Mouse (Mus musculus) midbrain, embryonic 14.5 days (tissue): ENCODE measurements around the gene Siah1a. TPM values are rescaled to one million over a fixed set of nuclear protein-coding genes. Genes with fewer than 3 reads are reported as not detected.

Source experiments
- ATAC-seq: fragments of 200-750 bp; cut with Nextera tagmentation; 2 replicates; pipeline ENCODE4 v1.8.0; 2017; ENCODE audit warnings: moderate number of reproducible peaks, moderate library complexity; ENCODE audit not compliant: low FRiP score, low TSS enrichment
- DNase-seq: peaks from one replicate; pipeline ENCODE4 v3.0.0-alpha.2; 2015
- H3K27ac ChIP-seq: fragments of 300-500 bp; sonication (generic); replicated peaks from 2 replicates; pipeline ENCODE4 v1.5.1; 2014; ENCODE audit warnings: mild to moderate bottlenecking, low read depth, low read length, moderate library complexity
- H3K27me3 ChIP-seq: fragments of 300-500 bp; sonication (generic); 2 replicates; pipeline ENCODE4 v1.6.1; 2014; ENCODE audit warnings: low read length, control low read depth, mixed read lengths; ENCODE audit not compliant: control insufficient read depth, insufficient read depth
- H3K36me3 ChIP-seq: fragments of 300-500 bp; sonication (generic); 2 replicates; pipeline ENCODE4 v1.6.1; 2014; ENCODE audit warnings: low read length, control low read depth; ENCODE audit not compliant: control insufficient read depth, insufficient read depth
- H3K4me1 ChIP-seq: fragments of 300-500 bp; sonication (generic); 2 replicates; pipeline ENCODE4 v1.6.1; 2014; ENCODE audit warnings: mild to moderate bottlenecking, antibody characterized with exemption, low read length, control low read depth; ENCODE audit not compliant: control insufficient read depth, insufficient read depth
- H3K4me2 ChIP-seq: fragments of 300-500 bp; sonication (generic); 2 replicates; pipeline ENCODE4 v1.6.1; 2014; ENCODE audit warnings: mild to moderate bottlenecking, low read length, moderate library complexity
- H3K4me3 ChIP-seq: fragments of 300-500 bp; sonication (generic); replicated peaks from 2 replicates; pipeline ENCODE4 v1.5.1; 2014; ENCODE audit warnings: low read depth, low read length
- H3K9ac ChIP-seq: fragments of 300-500 bp; sonication (generic); replicated peaks from 2 replicates; pipeline ENCODE4 v1.6.1; 2014; ENCODE audit warnings: mild to moderate bottlenecking, low read length, moderate library complexity
- H3K9me3 ChIP-seq: fragments of 300-500 bp; sonication (generic); 2 replicates; pipeline ENCODE4 v1.6.1; 2016; ENCODE audit warnings: low read length, control low read depth, mixed read lengths; ENCODE audit not compliant: control insufficient read depth
- WGBS: fragments of 180-500 bp; shearing (Covaris S2); extraction: QIAGEN DNeasy Blood & Tissue Kit; methylation state at CpG from one replicate; pipeline ENCODE4 v1.1.7; 2014; 5-methylcytosine and 5-hydroxymethylcytosine counted together
- polyA plus RNA-seq: library from polyadenylated mRNA; unstranded; fragments of >200 nt; fragmentation: Nextera tagmentation; extraction: Ambion mirVana; gene quantifications from 2 replicates; pipeline ENCODE4 v1.2.1, GENCODE M21; 2014

Gene Siah1a
- polyA plus RNA-seq, 1 experiment from 2014 or later = 107 TPM

DNA sequence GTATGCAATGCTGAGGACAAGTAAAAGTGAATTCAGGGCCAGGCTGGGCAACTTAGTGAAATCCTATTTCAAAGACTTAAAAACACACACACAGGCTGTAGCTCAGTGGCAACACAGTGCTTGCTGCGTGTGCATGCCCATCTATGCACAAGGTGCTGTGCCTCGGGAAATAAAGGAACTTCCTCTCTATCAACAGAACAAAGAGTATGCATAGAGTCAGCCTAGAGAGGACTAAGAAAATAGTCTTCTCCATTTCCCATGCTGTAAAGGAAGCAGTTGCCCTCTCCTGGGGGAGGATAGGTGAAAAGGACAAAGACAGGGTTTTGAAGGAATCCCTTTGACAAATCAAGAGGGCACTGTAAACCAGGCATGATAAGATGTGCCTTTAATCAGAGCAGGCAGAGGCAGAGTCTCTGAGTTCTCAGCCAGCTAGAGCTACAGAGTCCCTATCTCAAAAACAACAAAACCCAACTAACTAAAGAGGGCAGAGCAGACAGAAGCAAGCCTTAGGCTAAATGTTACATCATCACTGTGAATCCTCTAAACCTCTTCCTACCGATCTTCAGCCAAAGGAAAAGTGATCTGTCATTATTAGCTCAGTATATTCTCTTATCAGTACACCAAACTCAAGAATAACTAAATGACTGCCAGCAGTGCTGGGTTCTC, 10.2 kb downstream of the Siah1a start:
- WGBS = 61% methylated on average over 3 of the region's 3 CpGs

DNA sequence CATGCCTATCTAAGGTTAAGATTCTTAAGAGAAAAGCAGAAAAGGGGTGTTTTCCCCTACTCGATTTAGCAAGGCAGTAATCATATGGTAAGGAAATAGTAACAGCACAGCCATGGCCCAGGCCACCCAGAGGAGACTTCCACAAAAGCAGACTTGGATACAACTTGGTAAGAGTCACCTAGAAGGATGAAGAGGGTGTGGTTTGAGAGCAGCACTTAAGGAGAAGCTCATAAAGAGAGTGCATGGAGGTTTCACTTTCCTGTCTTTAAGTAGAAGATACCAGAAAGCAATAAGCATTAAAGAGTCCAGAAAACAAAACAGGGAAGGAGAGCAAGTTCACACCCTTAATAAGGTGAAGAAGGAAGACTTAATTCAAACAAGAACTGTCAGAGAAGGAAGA, 10.8 kb downstream of the Siah1a start:
- WGBS = 89% methylated on average over 1 of the region's 1 CpGs
- ATAC-seq = no peak
- H3K27ac ChIP-seq = no peak overlapping the region

More for the DNA sequence above, 10.2 kb downstream of the Siah1a start:
- Histone ChIP-seq H3K4me3 (no peak overlapping the region), H3K4me2 (no peak overlapping the region), H3K4me1 (peaks cover 7% of the 10 kb centered on the region; the same call in 1 of the 2 replicates), H3K27me3 (no peaks in the 10 kb centered on the region), H3K9me3 (no peaks in the 10 kb centered on the region), H3K27ac (no peak overlapping the region), H3K36me3 (no peaks in the 10 kb centered on the region), H3K9ac (no peak overlapping the region)
- ATAC-seq = no peak
- no peak for DNase-seq

GRCm38 (mm10) chr8:86734171-86734570, 11.6 kb downstream of the Siah1a start:
- H3K4me2 ChIP-seq = no peak overlapping the region
- no peaks in the 10 kb centered on the region for H3K27me3 ChIP-seq
- H3K27ac ChIP-seq = no peak overlapping the region
- H3K9me3 ChIP-seq = no peaks in the 10 kb centered on the region
- H3K4me3 ChIP-seq = no peak overlapping the region
- no peak overlapping the region for H3K9ac ChIP-seq
- H3K36me3 ChIP-seq = no peaks in the 10 kb centered on the region
- H3K4me1 ChIP-seq = peaks cover 7% of the 10 kb centered on the region; the same call in 1 of the 2 replicates
- DNase-seq (no peak), ATAC-seq (no peak)
- 57% methylated on average over 4 of the region's 4 CpGs for WGBS

More for the DNA sequence above, 10.8 kb downstream of the Siah1a start:
- no peaks in the 10 kb centered on the region for H3K9me3 ChIP-seq
- peaks cover 7% of the 10 kb centered on the region; the same call in 1 of the 2 replicates for H3K4me1 ChIP-seq
- H3K4me3 ChIP-seq = no peak overlapping the region
- H3K36me3 ChIP-seq = no peaks in the 10 kb centered on the region
- no peak for DNase-seq
- no peaks in the 10 kb centered on the region for H3K27me3 ChIP-seq
- no peak overlapping the region for H3K9ac ChIP-seq
- no peak overlapping the region for H3K4me2 ChIP-seq

DNA sequence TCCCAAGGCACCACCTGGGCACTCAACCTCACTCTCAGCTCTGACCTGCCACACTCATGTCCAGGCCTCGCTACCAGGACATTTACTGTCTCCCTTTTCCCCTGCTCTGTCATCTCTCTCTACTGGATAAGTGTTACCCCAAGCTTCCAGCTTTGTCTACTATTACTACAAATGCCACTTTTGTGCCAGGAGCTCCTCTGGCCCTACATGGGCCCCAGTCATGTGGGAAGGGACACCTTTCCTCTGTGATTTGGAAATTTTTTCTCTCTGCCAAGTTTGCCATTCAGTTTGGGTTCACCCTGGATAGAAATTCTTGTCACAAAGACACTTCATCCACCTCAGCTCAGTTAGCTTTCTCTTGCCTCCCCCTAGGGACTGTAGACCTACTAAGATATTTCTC, 14.9 kb downstream of the Siah1a start:
- Histone ChIP-seq H3K4me2 (no peak overlapping the region), H3K27ac (no peak overlapping the region), H3K4me3 (no peak overlapping the region), H3K36me3 (peaks cover 6% of the 10 kb centered on the region), H3K9me3 (no peaks in the 10 kb centered on the region), H3K9ac (no peak overlapping the region), H3K4me1 (peaks cover 4% of the 10 kb centered on the region; the same call in 1 of the 2 replicates), H3K27me3 (no peaks in the 10 kb centered on the region)
- WGBS = 83% methylated on average over 1 of the region's 1 CpGs
- no peak for DNase-seq
- ATAC-seq = no peak

DNA sequence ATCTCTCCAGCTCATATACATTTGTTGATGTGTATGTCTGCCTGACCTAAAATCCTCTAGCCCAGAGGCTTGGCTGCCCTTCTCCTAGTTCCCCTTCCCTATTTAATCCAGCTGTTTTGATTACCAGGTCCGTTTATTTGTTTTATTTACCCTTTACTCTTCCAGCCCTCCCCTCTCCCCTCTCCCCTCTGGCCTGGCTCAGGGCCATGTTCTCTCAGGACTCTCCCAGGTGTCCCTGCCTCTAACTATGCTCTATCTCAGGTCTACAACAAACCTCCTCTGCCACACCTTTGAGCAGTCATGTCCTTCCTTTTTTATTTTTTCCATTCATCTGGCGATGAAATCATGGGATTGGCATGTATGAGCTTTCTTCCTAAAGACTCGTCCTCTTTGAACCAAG, 15.4 kb downstream of the Siah1a start:
- no peaks in the 10 kb centered on the region for H3K9me3 ChIP-seq
- no peaks in the 10 kb centered on the region for H3K27me3 ChIP-seq
- 73% methylated on average over 3 of the region's 3 CpGs for WGBS
- peaks cover 6% of the 10 kb centered on the region for H3K36me3 ChIP-seq
- no peak overlapping the region for H3K4me3 ChIP-seq
- DNase-seq (no peak), ATAC-seq (no peak)
- H3K27ac ChIP-seq = no peak overlapping the region
- no peak overlapping the region for H3K9ac ChIP-seq
- H3K4me2 ChIP-seq = no peak overlapping the region
- H3K4me1 ChIP-seq = peaks cover 4% of the 10 kb centered on the region; the same call in 1 of the 2 replicates

- no peaks in the 10 kb centered on the region for H3K9me3 ChIP-seq
- WGBS = 75% methylated on average over 19 of the region's 19 CpGs
Measured at GRCm38 (mm10) chr8:86728224-86728950, 17.3 kb downstream of the Siah1a start.

DNA sequence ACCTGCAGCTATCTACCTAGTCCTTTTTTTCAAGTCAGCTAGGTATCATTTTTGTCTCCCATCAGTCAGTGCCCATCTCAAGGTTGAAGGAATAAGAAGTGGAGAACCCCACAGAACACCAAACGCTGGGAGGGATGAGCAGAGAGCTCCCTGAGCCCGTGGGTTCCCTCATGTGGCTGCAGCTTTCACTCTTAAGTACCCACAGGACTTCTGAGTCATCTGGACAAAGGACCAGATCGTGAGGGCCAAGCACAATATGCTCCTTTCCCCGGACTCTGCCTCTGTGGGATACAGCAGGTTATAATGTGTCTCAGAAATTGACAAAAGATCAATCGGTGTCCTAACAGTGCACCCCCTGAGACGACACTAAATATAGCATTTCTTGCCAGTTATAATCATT, 18.8 kb downstream of the Siah1a start:
- Histone ChIP-seq H3K27ac (no peak overlapping the region), H3K4me2 (no peak overlapping the region), H3K27me3 (no peaks in the 10 kb centered on the region), H3K4me3 (no peak overlapping the region), H3K9ac (no peak overlapping the region), H3K4me1 (no peaks in the 10 kb centered on the region), H3K36me3 (peaks cover 16% of the 10 kb centered on the region), H3K9me3 (no peaks in the 10 kb centered on the region)
- 66% methylated on average over 6 of the region's 6 CpGs for WGBS
- no peak for ATAC-seq
- DNase-seq = no peak

More at GRCm38 (mm10) chr8:86728224-86728950, 17.3 kb downstream of the Siah1a start:
- no peaks in the 10 kb centered on the region for H3K27me3 ChIP-seq
- no peak overlapping the region for H3K4me3 ChIP-seq
- no peak for ATAC-seq
- no peak overlapping the region for H3K4me2 ChIP-seq
- H3K9ac ChIP-seq = no peak overlapping the region
- H3K27ac ChIP-seq = no peak overlapping the region
- no peaks in the 10 kb centered on the region for H3K4me1 ChIP-seq
- peaks cover 6% of the 10 kb centered on the region for H3K36me3 ChIP-seq
- DNase-seq = no peak

DNA sequence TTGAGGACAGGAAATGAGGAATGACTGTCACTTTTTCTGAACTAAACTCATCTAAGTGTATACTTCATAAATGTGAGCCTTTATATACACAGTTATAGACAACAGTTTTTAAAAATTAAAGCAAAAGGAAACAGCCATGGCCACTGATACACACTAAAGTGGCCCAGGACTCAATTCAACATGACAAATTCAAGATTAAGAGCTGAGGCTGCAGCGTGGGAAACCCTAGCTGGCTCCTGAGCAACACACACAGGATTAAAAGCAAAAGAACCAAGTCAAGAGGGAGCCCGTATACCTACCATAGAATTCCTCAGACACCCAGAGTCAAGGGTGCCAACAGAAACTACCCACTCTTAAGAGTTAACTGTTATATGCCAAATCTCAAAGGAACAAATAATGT, 24.2 kb downstream of the Siah1a start:
- no peak overlapping the region for H3K4me2 ChIP-seq
- WGBS = 89% methylated on average over 2 of the region's 2 CpGs
- H3K36me3 ChIP-seq = peaks cover 43% of the 10 kb centered on the region
- DNase-seq = no peak
- no peaks in the 10 kb centered on the region for H3K9me3 ChIP-seq
- H3K9ac ChIP-seq = no peak overlapping the region
- H3K4me3 ChIP-seq = no peak overlapping the region
- H3K27ac ChIP-seq = no peak overlapping the region
- H3K27me3 ChIP-seq = no peaks in the 10 kb centered on the region
- no peak for ATAC-seq
- H3K4me1 ChIP-seq = no peaks in the 10 kb centered on the region
